Mouse (Mus musculus): ENCODE measurements at regions not wholly inside any gene's neighbourhood (a gene's known extent, or its start where the extent isn't known, plus 50 kb on each side); places are given as distances from the start of the nearest gene placed in this dataset.

GRCm38 (mm10) chr13:51976620-51977214 lies 130.2 kb downstream of the Gadd45g start:
- WGBS: 75% methylated on average over 6 of the region's 6 CpGs
- peaks cover 23% of the 10 kb centered on the region for H3K4me1 ChIP-seq
- 0 out of 2 replicates have a peak overlapping the region, but pooled peaks have one; percentile 31 for H3K27ac ChIP-seq
- H3K9ac ChIP-seq: no peak overlapping the region
- no peak for ATAC-seq (ENCODE audit: low FRiP score)
- peaks cover 3% of the 10 kb centered on the region; the same call in 1 of the 2 replicates for H3K27me3 ChIP-seq
- peaks cover 9% of the 10 kb centered on the region; the same call in 1 of the 2 replicates for H3K9me3 ChIP-seq
- H3K36me3 ChIP-seq (replicated peaks): no peaks in the 10 kb centered on the region
- no peak overlapping the region for H3K4me3 ChIP-seq (replicated peaks)
- H3K4me2 ChIP-seq: no peak overlapping the region

- no peak for ATAC-seq (ENCODE audit: low FRiP score)
- no peaks in the 10 kb centered on the region; the same call in 1 of the 2 replicates for H3K27me3 ChIP-seq
- no peak overlapping the region for H3K4me3 ChIP-seq (replicated peaks)
- 80% methylated on average over 5 of the region's 5 CpGs for WGBS
- no peaks in the 10 kb centered on the region for H3K36me3 ChIP-seq (replicated peaks)
- no peak overlapping the region for H3K9ac ChIP-seq
- H3K27ac ChIP-seq: no peak overlapping the region
- peaks cover 11% of the 10 kb centered on the region for H3K4me1 ChIP-seq
- no peak overlapping the region for H3K4me2 ChIP-seq
- H3K9me3 ChIP-seq: peaks cover 9% of the 10 kb centered on the region; the same call in 1 of the 2 replicates
Observed at GRCm38 (mm10) chr13:51979301-51979977, 133.0 kb downstream of the Gadd45g start.

GRCm38 (mm10) chr13:51980344-51980743 lies 133.9 kb downstream of the Gadd45g start:
- no peak overlapping the region for H3K4me2 ChIP-seq
- no peaks in the 10 kb centered on the region for H3K27me3 ChIP-seq
- ATAC-seq (ENCODE audit: low FRiP score): no peak
- no peak overlapping the region for H3K4me3 ChIP-seq (replicated peaks)
- peaks cover 11% of the 10 kb centered on the region for H3K4me1 ChIP-seq
- no peak overlapping the region for H3K9ac ChIP-seq
- no peaks in the 10 kb centered on the region for H3K36me3 ChIP-seq (replicated peaks)
- H3K9me3 ChIP-seq: peaks cover 9% of the 10 kb centered on the region; the same call in 1 of the 2 replicates
- H3K27ac ChIP-seq: no peak overlapping the region
- 57% methylated on average over 1 of the region's 1 CpGs for WGBS

- no peaks in the 10 kb centered on the region for H3K4me1 ChIP-seq
- no peaks in the 10 kb centered on the region for H3K36me3 ChIP-seq (replicated peaks)
- H3K4me3 ChIP-seq (replicated peaks): no peak overlapping the region
- no peak overlapping the region for H3K27ac ChIP-seq
- no peaks in the 10 kb centered on the region for H3K27me3 ChIP-seq
- H3K4me2 ChIP-seq: no peak overlapping the region
- H3K9ac ChIP-seq: no peak overlapping the region
- no peak for ATAC-seq (ENCODE audit: low FRiP score)
- H3K9me3 ChIP-seq: no peaks in the 10 kb centered on the region
- 88% methylated on average over 8 of the region's 8 CpGs for WGBS
Observed at GRCm38 (mm10) chr13:51983002-51983401, 136.5 kb downstream of the Gadd45g start.

GRCm38 (mm10) chr13:51983575-51983974 lies 137.1 kb downstream of the Gadd45g start:
- ATAC-seq (ENCODE audit: low FRiP score): no peak
- WGBS: 93% methylated on average over 5 of the region's 5 CpGs
- H3K36me3 ChIP-seq (replicated peaks): no peaks in the 10 kb centered on the region
- H3K4me2 ChIP-seq: no peak overlapping the region
- no peak overlapping the region for H3K27ac ChIP-seq
- no peaks in the 10 kb centered on the region for H3K27me3 ChIP-seq
- no peak overlapping the region for H3K4me3 ChIP-seq (replicated peaks)
- no peaks in the 10 kb centered on the region for H3K9me3 ChIP-seq
- no peaks in the 10 kb centered on the region for H3K4me1 ChIP-seq
- H3K9ac ChIP-seq: no peak overlapping the region

- Histone ChIP-seq H3K36me3 (replicated peaks) (no peaks in the 10 kb centered on the region), H3K9me3 (no peaks in the 10 kb centered on the region), H3K27me3 (0 out of 2 replicates have a peak, but pooled peaks cover 5% of the 10 kb centered on the region), H3K4me2 (no peak overlapping the region), H3K27ac (no peak overlapping the region), H3K9ac (no peak overlapping the region), H3K4me1 (no peaks in the 10 kb centered on the region), H3K4me3 (replicated peaks) (no peak overlapping the region)
- 89% methylated on average over 4 of the region's 4 CpGs for WGBS
- ATAC-seq (ENCODE audit: low FRiP score): no peak
Observed at GRCm38 (mm10) chr13:51991339-51991738, 144.9 kb downstream of the Gadd45g start.

GRCm38 (mm10) chr13:51992878-51993277 lies 146.4 kb downstream of the Gadd45g start:
- H3K27me3 ChIP-seq: 0 out of 2 replicates have a peak, but pooled peaks cover 5% of the 10 kb centered on the region
- H3K27ac ChIP-seq: no peak overlapping the region
- no peak for ATAC-seq (ENCODE audit: low FRiP score)
- no peak overlapping the region for H3K4me2 ChIP-seq
- H3K36me3 ChIP-seq (replicated peaks): no peaks in the 10 kb centered on the region
- H3K4me3 ChIP-seq (replicated peaks): no peak overlapping the region
- 89% methylated on average over 6 of the region's 6 CpGs for WGBS
- no peak overlapping the region for H3K9ac ChIP-seq
- no peaks in the 10 kb centered on the region for H3K9me3 ChIP-seq
- H3K4me1 ChIP-seq: no peaks in the 10 kb centered on the region

GRCm38 (mm10) chr13:51996163-51996562 lies 149.7 kb downstream of the Gadd45g start:
- H3K27me3 ChIP-seq: 0 out of 2 replicates have a peak, but pooled peaks cover 5% of the 10 kb centered on the region
- no peak overlapping the region for H3K9ac ChIP-seq
- H3K4me1 ChIP-seq: no peaks in the 10 kb centered on the region
- H3K9me3 ChIP-seq: no peaks in the 10 kb centered on the region
- no peak for ATAC-seq (ENCODE audit: low FRiP score)
- H3K4me3 ChIP-seq (replicated peaks): no peak overlapping the region
- 88% methylated on average over 4 of the region's 4 CpGs for WGBS
- H3K27ac ChIP-seq: no peak overlapping the region
- no peak overlapping the region for H3K4me2 ChIP-seq
- H3K36me3 ChIP-seq (replicated peaks): no peaks in the 10 kb centered on the region

GRCm38 (mm10) chr13:51998542-51998941 lies 152.1 kb downstream of the Gadd45g start:
- no peak overlapping the region for H3K9ac ChIP-seq
- ATAC-seq (ENCODE audit: low FRiP score): no peak
- no peak overlapping the region for H3K27ac ChIP-seq
- H3K36me3 ChIP-seq (replicated peaks): no peaks in the 10 kb centered on the region
- no peaks in the 10 kb centered on the region for H3K9me3 ChIP-seq
- H3K27me3 ChIP-seq: 0 out of 2 replicates have a peak, but pooled peaks cover 5% of the 10 kb centered on the region
- 90% methylated on average over 7 of the region's 7 CpGs for WGBS
- no peak overlapping the region for H3K4me3 ChIP-seq (replicated peaks)
- no peak overlapping the region for H3K4me2 ChIP-seq
- no peaks in the 10 kb centered on the region for H3K4me1 ChIP-seq

- ATAC-seq (ENCODE audit: low FRiP score): no peak
- 0 out of 2 replicates have a peak, but pooled peaks cover 3% of the 10 kb centered on the region for H3K4me1 ChIP-seq
- WGBS: 83% methylated on average over 12 of the region's 12 CpGs
Observed at GRCm38 (mm10) chr13:52001811-52002210, 155.3 kb downstream of the Gadd45g start.

GRCm38 (mm10) chr13:52003946-52004539 lies 157.6 kb downstream of the Gadd45g start:
- no peak for ATAC-seq (ENCODE audit: low FRiP score)
- no peak overlapping the region for H3K4me2 ChIP-seq
- no peak overlapping the region for H3K27ac ChIP-seq
- no peaks in the 10 kb centered on the region for H3K9me3 ChIP-seq
- H3K36me3 ChIP-seq (replicated peaks): no peaks in the 10 kb centered on the region
- H3K9ac ChIP-seq: no peak overlapping the region
- 0 out of 2 replicates have a peak, but pooled peaks cover 3% of the 10 kb centered on the region for H3K4me1 ChIP-seq
- 86% methylated on average over 5 of the region's 5 CpGs for WGBS
- no peak overlapping the region for H3K4me3 ChIP-seq (replicated peaks)
- H3K27me3 ChIP-seq: peaks cover 4% of the 10 kb centered on the region; the same call in 1 of the 2 replicates

More at GRCm38 (mm10) chr13:52001811-52002210, 155.3 kb downstream of the Gadd45g start:
- Histone ChIP-seq H3K27me3 (no peaks in the 10 kb centered on the region), H3K27ac (no peak overlapping the region), H3K9me3 (no peaks in the 10 kb centered on the region), H3K9ac (no peak overlapping the region), H3K4me3 (replicated peaks) (no peak overlapping the region), H3K36me3 (replicated peaks) (no peaks in the 10 kb centered on the region), H3K4me2 (no peak overlapping the region)

- H3K9ac ChIP-seq: no peak overlapping the region
- WGBS: 72% methylated on average over 6 of the region's 6 CpGs
- no peaks in the 10 kb centered on the region for H3K36me3 ChIP-seq (replicated peaks)
- 0 out of 2 replicates have a peak, but pooled peaks cover 3% of the 10 kb centered on the region for H3K4me1 ChIP-seq
- ATAC-seq (ENCODE audit: low FRiP score): no peak
- peaks cover 11% of the 10 kb centered on the region for H3K27me3 ChIP-seq
- no peaks in the 10 kb centered on the region for H3K9me3 ChIP-seq
- H3K4me3 ChIP-seq (replicated peaks): no peak overlapping the region
- no peak overlapping the region for H3K27ac ChIP-seq
- no peak overlapping the region for H3K4me2 ChIP-seq
Observed at GRCm38 (mm10) chr13:52007585-52008395, 161.3 kb downstream of the Gadd45g start.
